Mouse (Mus musculus): ENCODE measurements around the gene Atp6v0e2. TPM values are rescaled to one million over a fixed set of nuclear protein-coding genes. Genes with fewer than 3 reads are reported as not detected.

Gene Atp6v0e2
- polyA plus RNA-seq, 1 experiment from 2014 or later: 85.7 TPM

- Histone ChIP-seq H3K36me3 (peaks cover 44% of the 10 kb centered on the region), H3K4me1 (no peaks in the 10 kb centered on the region), H3K27me3 (no peaks in the 10 kb centered on the region), H3K4me3 (no peak overlapping the region), H3K27ac (replicated peaks) (no peak overlapping the region), H3K9me3 (no peaks in the 10 kb centered on the region), H3K9ac (replicated peaks) (no peak overlapping the region), H3K4me2 (replicated peaks) (no peak overlapping the region)
- WGBS: 95% methylated on average over 4 of the region's 4 CpGs
- no peak for ATAC-seq (ENCODE audit: low FRiP score, low read depth)
Measured at GRCm38 (mm10) chr6:48565693-48566310, 28.4 kb downstream of the Atp6v0e2 start.

GRCm38 (mm10) chr6:48566312-48566711 is 28.9 kb downstream of the Atp6v0e2 start:
- Histone ChIP-seq H3K9ac (replicated peaks) (no peak overlapping the region), H3K27ac (replicated peaks) (no peak overlapping the region), H3K4me1 (no peaks in the 10 kb centered on the region), H3K27me3 (no peaks in the 10 kb centered on the region), H3K36me3 (peaks cover 44% of the 10 kb centered on the region), H3K9me3 (no peaks in the 10 kb centered on the region), H3K4me3 (no peak overlapping the region), H3K4me2 (replicated peaks) (no peak overlapping the region)
- WGBS: 83% methylated on average over 5 of the region's 5 CpGs
- no peak for ATAC-seq (ENCODE audit: low FRiP score, low read depth)

- H3K36me3 ChIP-seq: peaks cover 39% of the 10 kb centered on the region
- H3K4me2 ChIP-seq (replicated peaks): no peak overlapping the region
- H3K27ac ChIP-seq (replicated peaks): no peak overlapping the region
- H3K4me1 ChIP-seq: no peaks in the 10 kb centered on the region
- H3K27me3 ChIP-seq: no peaks in the 10 kb centered on the region
- no peak for ATAC-seq (ENCODE audit: low FRiP score, low read depth)
- H3K9me3 ChIP-seq: no peaks in the 10 kb centered on the region
- no peak overlapping the region for H3K4me3 ChIP-seq
- no peak overlapping the region for H3K9ac ChIP-seq (replicated peaks)
- 91% methylated on average over 21 of the region's 21 CpGs for WGBS
Measured at GRCm38 (mm10) chr6:48568036-48568984, 30.9 kb downstream of the Atp6v0e2 start.

GRCm38 (mm10) chr6:48569065-48569807 is 31.8 kb downstream of the Atp6v0e2 start:
- Histone ChIP-seq H3K36me3 (peaks cover 35% of the 10 kb centered on the region), H3K9me3 (no peaks in the 10 kb centered on the region)

GRCm38 (mm10) chr6:48572014-48572413 is 34.6 kb downstream of the Atp6v0e2 start:
- Histone ChIP-seq H3K4me3 (no peak overlapping the region), H3K27me3 (no peaks in the 10 kb centered on the region), H3K27ac (replicated peaks) (no peak overlapping the region), H3K9ac (replicated peaks) (no peak overlapping the region), H3K36me3 (peaks cover 18% of the 10 kb centered on the region), H3K4me1 (no peaks in the 10 kb centered on the region), H3K4me2 (replicated peaks) (no peak overlapping the region), H3K9me3 (no peaks in the 10 kb centered on the region)
- 94% methylated on average over 5 of the region's 5 CpGs for WGBS
- ATAC-seq (ENCODE audit: low FRiP score, low read depth): no peak

More at GRCm38 (mm10) chr6:48569065-48569807, 31.8 kb downstream of the Atp6v0e2 start:
- no peak overlapping the region for H3K4me3 ChIP-seq
- no peak overlapping the region for H3K27ac ChIP-seq (replicated peaks)
- no peak overlapping the region for H3K4me2 ChIP-seq (replicated peaks)
- H3K4me1 ChIP-seq: no peaks in the 10 kb centered on the region
- no peaks in the 10 kb centered on the region for H3K27me3 ChIP-seq
- no peak for ATAC-seq (ENCODE audit: low FRiP score, low read depth)
- H3K9ac ChIP-seq (replicated peaks): no peak overlapping the region
- WGBS: 88% methylated on average over 8 of the region's 8 CpGs

- no peaks in the 10 kb centered on the region for H3K27me3 ChIP-seq
- peaks cover 18% of the 10 kb centered on the region for H3K36me3 ChIP-seq
- no peak within 1 kb of the TSS for H3K4me3 ChIP-seq
- WGBS: 42% methylated on average over 6 of the region's 6 CpGs
- no peak within 1 kb of the TSS for H3K4me2 ChIP-seq (replicated peaks)
- no peaks in the 10 kb centered on the region for H3K4me1 ChIP-seq
- no peak within 1 kb of the TSS for H3K27ac ChIP-seq (replicated peaks)
- no peaks in the 10 kb centered on the region for H3K9me3 ChIP-seq
- no peak within 1 kb of the TSS for H3K9ac ChIP-seq (replicated peaks)
- ATAC-seq (ENCODE audit: low FRiP score, low read depth): no peak
Measured at GRCm38 (mm10) chr6:48572572-48573061, 35.2 kb downstream of the Atp6v0e2 start, which contains the start of gene Rarres2. Rarres2 (minus strand) TSS chr6:48572789.

- no peak for ATAC-seq (ENCODE audit: low FRiP score, low read depth)
Measured at GRCm38 (mm10) chr6:48573280-48573679, 35.9 kb downstream of the Atp6v0e2 start.

GRCm38 (mm10) chr6:48573981-48574380 is 36.6 kb downstream of the Atp6v0e2 start:
- peaks cover 7% of the 10 kb centered on the region; the same call in 1 of the 2 replicates for H3K36me3 ChIP-seq
- ATAC-seq (ENCODE audit: low FRiP score, low read depth): no peak
- H3K4me1 ChIP-seq: no peaks in the 10 kb centered on the region
- H3K27ac ChIP-seq (replicated peaks): no peak overlapping the region
- no peak overlapping the region for H3K4me3 ChIP-seq
- H3K4me2 ChIP-seq (replicated peaks): no peak overlapping the region
- no peaks in the 10 kb centered on the region for H3K9me3 ChIP-seq
- H3K27me3 ChIP-seq: no peaks in the 10 kb centered on the region
- 80% methylated on average over 3 of the region's 3 CpGs for WGBS
- H3K9ac ChIP-seq (replicated peaks): no peak overlapping the region

More at GRCm38 (mm10) chr6:48573280-48573679, 35.9 kb downstream of the Atp6v0e2 start:
- no peaks in the 10 kb centered on the region for H3K27me3 ChIP-seq
- H3K36me3 ChIP-seq: peaks cover 13% of the 10 kb centered on the region; the same call in 1 of the 2 replicates
- no peak overlapping the region for H3K27ac ChIP-seq (replicated peaks)
- no peak overlapping the region for H3K4me3 ChIP-seq
- H3K9ac ChIP-seq (replicated peaks): no peak overlapping the region
- 69% methylated on average over 10 of the region's 10 CpGs for WGBS
- H3K9me3 ChIP-seq: no peaks in the 10 kb centered on the region
- no peaks in the 10 kb centered on the region for H3K4me1 ChIP-seq
- no peak overlapping the region for H3K4me2 ChIP-seq (replicated peaks)

GRCm38 (mm10) chr6:48578736-48579135 is 41.3 kb downstream of the Atp6v0e2 start:
- 74% methylated on average over 5 of the region's 5 CpGs for WGBS

GRCm38 (mm10) chr6:48579215-48579648 is 41.8 kb downstream of the Atp6v0e2 start:
- ATAC-seq (ENCODE audit: low FRiP score, low read depth): no peak
- 50% methylated on average over 5 of the region's 5 CpGs for WGBS
- H3K4me1 ChIP-seq: no peaks in the 10 kb centered on the region
- H3K9ac ChIP-seq (replicated peaks): no peak overlapping the region
- H3K4me3 ChIP-seq: no peak overlapping the region
- H3K4me2 ChIP-seq (replicated peaks): no peak overlapping the region
- no peaks in the 10 kb centered on the region for H3K27me3 ChIP-seq
- no peaks in the 10 kb centered on the region for H3K36me3 ChIP-seq
- H3K9me3 ChIP-seq: no peaks in the 10 kb centered on the region
- no peak overlapping the region for H3K27ac ChIP-seq (replicated peaks)

More at GRCm38 (mm10) chr6:48578736-48579135, 41.3 kb downstream of the Atp6v0e2 start:
- H3K27ac ChIP-seq (replicated peaks): no peak overlapping the region
- H3K9ac ChIP-seq (replicated peaks): no peak overlapping the region
- no peaks in the 10 kb centered on the region for H3K4me1 ChIP-seq
- no peaks in the 10 kb centered on the region for H3K36me3 ChIP-seq
- no peak for ATAC-seq (ENCODE audit: low FRiP score, low read depth)
- no peak overlapping the region for H3K4me3 ChIP-seq
- H3K4me2 ChIP-seq (replicated peaks): no peak overlapping the region
- no peaks in the 10 kb centered on the region for H3K9me3 ChIP-seq
- no peaks in the 10 kb centered on the region for H3K27me3 ChIP-seq

GRCm38 (mm10) chr6:48581257-48581656 is 43.8 kb downstream of the Atp6v0e2 start:
- Histone ChIP-seq H3K4me2 (replicated peaks) (no peak overlapping the region), H3K27me3 (no peaks in the 10 kb centered on the region), H3K4me3 (no peak overlapping the region), H3K9ac (replicated peaks) (no peak overlapping the region), H3K27ac (replicated peaks) (no peak overlapping the region), H3K4me1 (no peaks in the 10 kb centered on the region), H3K9me3 (no peaks in the 10 kb centered on the region), H3K36me3 (no peaks in the 10 kb centered on the region)
- ATAC-seq (ENCODE audit: low FRiP score, low read depth): no peak
- 26% methylated on average over 3 of the region's 3 CpGs for WGBS

Data from midbrain, embryonic 12.5 days (tissue).